Mouse (Mus musculus) spleen, adult 18-20 months (tissue): ENCODE results near the gene Gm7029.
"Not testable (repeated sequence)": the region's sequence is repeated elsewhere in the genome, so short reads cannot be mapped to it uniquely, and the experiment has no call there.

Experiments used
- DNase-seq, 2 experiments: peaks; one replicate each; pipeline ENCODE4 v3.0.0; 2022; ENCODE audit warnings: mixed read lengths in 2 of 2

Gene Gm7029

DNA sequence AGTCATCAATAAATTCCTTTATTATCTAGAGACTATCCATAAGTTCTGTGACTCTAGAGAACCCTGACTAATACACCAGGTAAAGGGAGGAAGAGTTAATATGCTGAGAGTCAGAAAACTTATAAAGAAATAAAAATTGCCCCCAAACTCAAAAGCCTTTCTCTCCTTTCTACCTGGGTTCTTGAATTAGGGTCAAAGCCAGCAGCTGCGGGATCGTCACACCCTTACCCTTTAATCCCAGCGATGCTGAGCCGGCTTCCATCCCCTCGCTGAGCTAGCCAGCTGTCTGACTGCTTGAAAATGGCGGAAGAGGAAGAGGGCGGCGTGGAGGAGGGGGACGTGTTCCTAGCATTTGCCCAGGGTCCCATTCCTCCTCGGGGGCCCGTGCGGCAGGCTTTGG lies at the start of gene Gm7029:
Gene Gm7029, plus strand, starts transcription at position 301 of the 400 bp plus-strand sequence.
- not testable (repeated sequence) for DNase-seq

DNA sequence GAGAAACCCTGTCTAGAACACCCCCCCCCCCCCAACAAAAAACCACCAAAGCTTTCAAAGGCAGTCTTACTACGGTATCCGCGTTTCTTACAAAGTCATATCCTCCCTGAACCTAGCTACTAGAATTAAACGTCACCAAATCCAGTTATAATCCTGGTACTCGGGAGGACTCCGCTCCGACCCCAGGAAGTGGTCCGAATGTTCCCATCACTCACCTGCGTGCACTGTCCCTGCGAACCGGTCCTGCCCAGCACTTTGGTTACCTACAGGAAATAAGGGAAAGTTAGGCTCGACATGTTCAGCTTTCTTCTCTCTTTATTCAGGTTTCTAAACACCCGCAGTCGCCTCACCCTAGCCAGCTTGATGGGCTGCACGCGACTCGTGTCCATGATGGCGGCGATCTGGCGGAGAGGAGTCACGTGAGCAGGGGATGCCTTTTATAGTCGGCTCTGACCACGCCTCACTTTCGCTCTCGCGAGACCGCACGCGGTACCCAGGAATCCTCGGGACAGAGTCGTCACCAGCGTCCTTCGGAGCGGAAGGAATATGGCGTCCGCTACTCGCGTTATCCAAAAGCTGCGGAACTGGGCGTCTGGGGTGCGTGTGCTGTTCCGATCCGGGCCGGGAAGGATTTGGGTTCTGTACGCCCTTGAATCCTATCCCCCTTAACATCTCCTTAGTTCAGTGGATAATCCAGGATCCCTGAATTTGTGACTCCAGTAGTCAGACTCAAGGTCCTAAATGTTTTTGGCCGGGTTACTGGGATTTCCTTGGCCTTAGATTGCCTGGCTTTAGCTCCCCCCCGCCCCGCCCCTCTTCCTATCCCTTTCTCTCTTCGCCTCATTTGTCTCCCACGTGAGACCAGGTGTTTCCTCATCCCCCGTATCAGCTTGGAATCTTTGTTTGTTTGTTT lies 49.3 kb upstream of the Gm7029 start, which contains the start of the genes Rps28 and Ndufa7:
Gene Rps28, minus strand, starts transcription at position 479 of the 913 bp plus-strand sequence.
Gene Ndufa7, plus strand, starts transcription at position 489 of the 913 bp plus-strand sequence.
- DNase-seq, result peak; percentile 97 to 99

DNA sequence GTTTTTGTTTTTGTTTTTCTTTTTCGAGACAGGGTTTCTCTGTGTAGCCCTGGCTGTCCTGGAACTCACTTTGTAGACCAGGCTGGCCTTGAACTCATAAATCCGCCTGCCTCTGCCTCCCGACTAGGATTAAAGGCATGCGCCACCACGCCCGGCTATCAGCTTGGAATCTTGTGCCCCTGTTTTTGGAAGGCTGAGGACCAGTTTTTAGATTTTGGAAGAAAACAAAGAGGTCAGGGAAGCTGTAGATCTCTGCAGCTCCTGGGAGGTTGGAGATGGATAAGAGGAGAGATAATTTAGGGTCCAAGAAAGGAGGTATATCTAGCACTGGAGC lies 48.7 kb upstream of the Gm7029 start:
- not testable (repeated sequence) for DNase-seq

DNA sequence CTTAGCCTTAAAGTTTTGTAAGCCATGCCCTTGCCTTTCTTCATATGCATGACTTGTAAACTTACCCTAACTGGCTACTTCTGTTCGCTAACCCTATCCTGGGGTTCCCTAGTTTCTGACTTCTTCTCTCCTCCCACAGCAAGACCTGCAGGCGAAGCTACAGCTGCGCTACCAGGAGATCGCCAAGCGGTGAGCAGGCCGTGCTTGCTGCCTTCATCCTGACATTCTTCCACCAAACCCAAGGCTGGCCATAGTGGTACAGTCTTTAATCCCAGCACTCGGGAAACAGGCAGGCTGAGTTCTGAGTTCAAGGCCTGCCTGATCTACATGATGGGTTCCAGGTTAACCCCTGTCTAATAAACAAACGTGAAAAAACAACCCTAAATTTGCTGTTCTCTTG lies 48.2 kb upstream of the Gm7029 start:
- DNase-seq, result no peak

- DNase-seq, result peak in 1 of 2 experiments; percentile 50
Observed at GRCm38 (mm10) chr17:33826850-33827249, 46.8 kb upstream of the Gm7029 start.

- DNase-seq, result no peak
Observed at GRCm38 (mm10) chr17:33828892-33829291, 44.7 kb upstream of the Gm7029 start.

DNA sequence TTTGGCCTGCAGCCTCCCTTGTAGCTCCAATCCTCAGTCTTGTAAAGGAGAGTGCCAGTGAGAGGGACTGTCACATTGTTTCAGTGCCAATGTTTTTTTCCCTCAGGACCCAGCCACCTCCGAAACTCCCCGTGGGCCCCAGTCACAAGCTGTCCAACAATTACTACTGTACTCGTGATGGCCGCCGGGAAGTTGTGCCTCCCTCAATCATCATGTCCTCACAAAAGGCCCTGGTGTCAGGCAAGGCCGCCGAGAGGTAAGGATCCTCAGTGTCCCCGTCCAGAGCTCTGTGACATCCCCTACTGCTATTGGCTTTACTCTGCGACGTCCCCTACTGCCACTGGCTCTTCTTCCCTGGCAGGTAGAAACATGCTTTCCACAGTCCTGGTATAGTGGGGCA lies 44.1 kb upstream of the Gm7029 start:
- no peak for DNase-seq

GRCm38 (mm10) chr17:33842966-33843795 lies 30.5 kb upstream of the Gm7029 start, which contains the start of gene Cd320:
Gene Cd320 (plus strand): TSS chr17:33843091.
- peak; percentile 82 to 91 for DNase-seq

- no peak for DNase-seq
Observed at GRCm38 (mm10) chr17:33844196-33844595, 29.4 kb upstream of the Gm7029 start.

GRCm38 (mm10) chr17:33848139-33848538 lies 25.5 kb upstream of the Gm7029 start:
- DNase-seq, result no peak

- DNase-seq, result no peak
Observed at GRCm38 (mm10) chr17:33851331-33851730, 22.3 kb upstream of the Gm7029 start.

- no peak for DNase-seq
Observed at GRCm38 (mm10) chr17:33857816-33858215, 15.8 kb upstream of the Gm7029 start.

GRCm38 (mm10) chr17:33865330-33866030 lies 8.2 kb upstream of the Gm7029 start:
- peak; percentile 20 to 53 for DNase-seq

GRCm38 (mm10) chr17:33874411-33874810 lies 774 bp downstream of the Gm7029 start:
- DNase-seq, result no peak

- not testable (repeated sequence) for DNase-seq
Observed at GRCm38 (mm10) chr17:33875797-33876196, 2.2 kb downstream of the Gm7029 start.

DNA sequence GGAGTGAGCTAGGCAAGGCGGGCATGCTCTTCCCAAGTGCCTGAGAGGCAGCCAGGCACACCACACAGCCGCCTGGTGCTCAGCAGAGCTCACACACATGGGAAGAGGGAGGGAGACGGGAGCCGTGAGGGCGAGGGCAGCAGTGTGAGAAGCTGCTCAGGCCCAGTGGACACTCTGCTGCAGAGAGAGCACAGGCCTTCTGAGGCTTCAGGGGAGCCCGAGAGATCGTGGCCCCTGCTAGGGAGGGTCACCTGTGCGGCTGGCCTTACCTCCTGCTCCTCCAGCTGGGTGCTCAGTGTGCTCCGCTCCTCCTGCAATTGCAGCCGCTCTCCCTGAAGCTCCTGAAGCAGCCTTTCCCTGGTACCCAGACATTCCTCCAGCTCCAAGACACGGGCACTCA lies 10.7 kb downstream of the Gm7029 start:
- not testable (repeated sequence) for DNase-seq

DNA sequence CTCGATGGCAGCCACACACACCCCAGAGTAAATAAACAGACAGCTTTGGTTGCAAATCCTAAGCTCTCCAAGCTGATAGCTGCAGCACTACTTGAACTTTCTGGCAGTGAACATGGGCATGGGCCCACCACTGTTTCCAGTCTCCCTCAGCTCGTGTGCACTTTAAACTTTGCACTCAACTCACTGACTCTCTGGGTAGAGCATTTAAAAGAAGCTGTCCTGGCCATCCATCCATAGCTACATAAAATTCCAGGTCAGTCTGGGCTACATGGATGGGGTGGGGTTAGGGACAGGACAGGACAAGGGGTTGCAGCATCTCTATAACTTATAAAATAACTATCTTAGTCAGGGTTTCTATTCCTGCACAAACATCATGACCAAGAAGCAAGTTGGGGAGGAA lies 14.2 kb downstream of the Gm7029 start:
- DNase-seq, result not testable (repeated sequence)

DNA sequence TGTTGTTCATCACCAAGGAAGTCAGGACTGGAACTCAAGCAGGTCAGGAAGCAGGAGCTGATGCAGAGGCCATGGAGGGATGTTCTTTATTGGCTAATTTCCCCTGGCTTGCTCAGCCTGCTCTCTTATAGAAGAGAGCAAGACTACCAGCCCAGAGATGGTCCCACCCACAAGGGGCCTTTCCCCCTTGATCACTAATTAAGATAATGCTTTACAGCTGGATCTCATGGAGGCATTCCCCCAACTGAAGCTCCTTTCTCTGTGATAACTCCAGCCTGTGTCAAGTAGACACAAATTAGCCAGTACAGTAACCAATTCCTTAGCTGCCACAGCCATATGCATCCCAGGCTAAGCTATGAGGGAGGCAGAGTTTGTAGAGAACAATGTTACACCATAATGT lies 14.6 kb downstream of the Gm7029 start:
- not testable (repeated sequence) for DNase-seq

DNA sequence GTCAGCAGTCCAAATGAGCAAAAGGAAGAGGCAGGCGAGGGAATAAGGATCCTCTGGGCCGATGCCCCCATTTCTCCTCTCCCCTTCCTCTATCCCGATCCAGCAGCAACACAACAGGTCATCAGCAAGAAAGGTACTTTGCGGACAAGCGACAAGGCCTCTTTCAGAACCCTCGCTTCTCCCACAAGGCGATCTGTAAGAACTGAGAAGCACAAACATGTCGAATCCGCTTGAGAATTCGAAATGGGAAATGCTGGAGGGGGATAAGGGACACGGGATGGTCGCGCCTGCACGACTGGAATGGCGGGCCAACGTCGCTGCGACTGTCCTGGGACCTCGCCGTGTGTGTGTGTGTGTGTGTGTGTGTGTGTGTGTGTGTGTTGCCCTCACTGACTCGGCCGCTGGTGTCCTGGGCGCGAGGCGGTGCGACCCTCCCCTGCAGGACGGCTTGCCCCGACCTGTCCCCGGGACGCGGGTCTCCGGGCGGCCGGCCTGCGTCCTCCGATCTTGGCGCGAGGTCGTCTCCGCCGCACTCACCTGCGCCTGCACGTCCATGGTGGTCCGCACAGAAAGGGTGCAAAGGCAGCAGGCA lies 16.4 kb downstream of the Gm7029 start:
- not testable (repeated sequence) for DNase-seq

DNA sequence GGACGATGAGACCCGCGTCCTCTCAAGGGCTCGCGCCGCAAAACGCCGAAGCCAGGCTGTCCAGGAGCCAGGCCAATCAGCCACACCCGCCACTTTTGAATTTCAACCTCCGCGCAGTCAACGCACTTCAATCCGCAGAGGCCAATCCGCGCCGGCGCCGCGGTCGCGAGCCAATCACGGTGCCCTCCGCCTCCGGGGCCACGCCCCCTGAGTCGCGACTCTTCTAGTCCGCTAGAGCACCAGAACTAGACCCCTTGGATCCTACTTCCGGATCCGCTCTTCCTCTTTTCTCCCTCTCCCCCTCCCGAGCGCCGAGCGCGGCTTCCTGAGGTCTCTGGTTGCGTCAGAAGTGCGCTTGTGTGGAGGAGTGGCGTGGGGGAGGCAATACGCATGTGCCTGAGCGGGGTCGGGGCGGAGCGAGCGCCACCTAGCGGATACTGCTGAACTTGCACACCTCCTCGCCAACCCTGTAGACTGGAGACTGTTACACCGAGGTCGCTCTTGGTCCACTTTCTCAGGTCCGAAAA lies 17.0 kb downstream of the Gm7029 start, which contains the start of gene Kifc1:
Gene Kifc1, minus strand, starts transcription at position 129 of the 527 bp plus-strand sequence.
- peak; percentile 95 to 99 for DNase-seq

DNA sequence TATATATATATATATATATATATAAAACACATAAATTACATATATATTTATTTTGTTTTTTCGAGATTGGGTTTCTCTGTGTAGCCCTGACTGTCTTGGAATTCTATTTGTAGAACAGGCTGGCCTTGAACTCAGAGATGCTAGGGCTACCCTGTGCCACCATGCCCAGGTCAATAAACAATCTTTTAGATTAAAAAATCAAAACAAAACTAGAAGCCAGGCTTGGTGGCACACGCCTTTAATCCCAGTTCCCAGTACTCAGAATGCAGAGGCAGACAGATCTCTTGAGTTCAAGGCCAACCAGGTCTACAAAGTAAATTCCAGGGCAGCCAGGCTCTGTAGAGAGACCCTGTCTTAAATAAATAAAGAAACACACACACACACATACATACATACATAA lies 17.7 kb downstream of the Gm7029 start:
- no peak for DNase-seq

GRCm38 (mm10) chr17:33891892-33892291 lies 18.3 kb downstream of the Gm7029 start:
- DNase-seq, result not testable (repeated sequence)
